ENCODE assay signal across 43 mouse cellular contexts in the genomic region with DNA sequence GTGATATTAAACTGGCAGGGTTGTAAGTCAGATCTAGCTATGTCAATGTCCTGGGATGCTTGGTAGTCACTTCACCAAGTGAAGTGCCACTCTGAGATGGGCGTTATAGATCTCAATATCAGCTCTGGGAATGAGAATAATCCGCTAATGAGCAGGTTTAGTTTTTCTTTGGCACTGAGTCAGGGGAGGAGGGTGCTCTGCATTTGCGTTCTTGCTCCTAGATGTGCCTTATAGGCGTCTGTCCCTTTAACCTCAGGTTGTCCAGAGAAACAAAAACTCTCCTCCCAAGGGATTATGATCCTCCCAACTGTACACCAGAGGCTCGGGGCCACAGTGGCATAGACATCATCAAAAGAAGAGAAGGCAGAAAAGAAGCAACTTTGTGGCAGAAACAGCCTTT. TPM values are rescaled to one million over a fixed set of nuclear protein-coding genes. Genes with fewer than 3 reads are reported as not detected.
"Had no signal": no experiment of that assay in that cellular context is flagged by ENCODE, and none has a peak within 500 bp of the region (broad histone marks: within the 10 kb centered on the region; RNA-seq: fewer than 3 reads in every experiment).

A gene (plus strand): TSS at position 301 of the 400 bp plus-strand sequence.

- H3K9ac ChIP-seq: heart, embryonic 12.5 days; heart, embryonic 13.5 days; heart, embryonic 15.5 days; hindbrain, embryonic 12.5 days; hindbrain, embryonic 13.5 days; hindbrain, embryonic 14.5 days; hindbrain, embryonic 15.5 days; intestine, embryonic 15.5 days; kidney, embryonic 15.5 days had no signal

- H3K4me1 ChIP-seq: heart, embryonic 12.5 days; heart, embryonic 13.5 days; heart, embryonic 15.5 days; hindbrain, embryonic 10.5 days; hindbrain, embryonic 12.5 days; hindbrain, embryonic 13.5 days; hindbrain, embryonic 15.5 days; intestine, embryonic 15.5 days; kidney, embryonic 15.5 days had no signal

- H3K4me3 ChIP-seq: heart, embryonic 12.5 days; heart, embryonic 13.5 days; heart, embryonic 15.5 days; hindbrain, embryonic 10.5 days; hindbrain, embryonic 12.5 days; hindbrain, embryonic 13.5 days; hindbrain, embryonic 15.5 days; intestine, embryonic 15.5 days; kidney, embryonic 15.5 days; layer of hippocampus, adult 2 months; left cerebral cortex, adult 2 months had no signal

- H3K27me3 ChIP-seq: heart, embryonic 12.5 days; heart, embryonic 13.5 days; heart, embryonic 15.5 days; hindbrain, embryonic 12.5 days; hindbrain, embryonic 13.5 days; hindbrain, embryonic 15.5 days; intestine, embryonic 15.5 days; kidney, embryonic 15.5 days had no signal

- H3K36me3 ChIP-seq: heart, embryonic 12.5 days; heart, embryonic 13.5 days; heart, embryonic 15.5 days; hindbrain, embryonic 10.5 days; hindbrain, embryonic 12.5 days; hindbrain, embryonic 13.5 days; hindbrain, embryonic 15.5 days; intestine, embryonic 15.5 days; kidney, embryonic 15.5 days had no signal

- H3K4me2 ChIP-seq: heart, embryonic 11.5 days; heart, embryonic 12.5 days; heart, embryonic 13.5 days; heart, embryonic 15.5 days; hindbrain, embryonic 12.5 days; hindbrain, embryonic 13.5 days; hindbrain, embryonic 14.5 days; hindbrain, embryonic 15.5 days; intestine, embryonic 15.5 days; kidney, embryonic 15.5 days had no signal

- DNase-seq: heart, postnatal 10 days; heart, postnatal 14 days; heart, postnatal 36 days; heart, postnatal 4 days; kidney, adult 11 months; kidney, adult 18-20 months; kidney, adult 2 months; kidney, adult 8-10 months; kidney, adult 9 months; kidney, postnatal 10 days; kidney, postnatal 14 days; kidney, postnatal 25 days; kidney, postnatal 36 days; kidney, postnatal 4 days; layer of hippocampus, adult 9-11 months; layer of hippocampus, postnatal 36 days had no signal

- H3K9me3 ChIP-seq: heart, embryonic 12.5 days; heart, embryonic 13.5 days; heart, embryonic 15.5 days; hindbrain, embryonic 10.5 days; hindbrain, embryonic 12.5 days; hindbrain, embryonic 13.5 days; hindbrain, embryonic 15.5 days; intestine, embryonic 15.5 days; kidney, embryonic 15.5 days had no signal

- ATAC-seq: hindbrain, embryonic 16.5 days; hindbrain, postnatal 0 days; inflammation-experienced regulatory T-cells, adult 6 months; intestine, embryonic 15.5 days; intestine, embryonic 16.5 days; intestine, postnatal 0 days had no signal

- H3K27ac ChIP-seq: heart, embryonic 13.5 days; heart, embryonic 15.5 days; hindbrain, embryonic 10.5 days; hindbrain, embryonic 12.5 days; hindbrain, embryonic 13.5 days; hindbrain, embryonic 14.5 days; hindbrain, embryonic 15.5 days; hindbrain, postnatal 0 days; intestine, embryonic 15.5 days; kidney, embryonic 15.5 days; kidney, postnatal 0 days; layer of hippocampus, adult 2 months; left cerebral cortex, adult 2 months had no signal

RNA-seq across cellular contexts. Expression of the gene that starts here (rescaled TPM):
- polyA plus RNA-seq: heart, embryonic 11.5 days; heart, embryonic 12.5 days; heart, embryonic 13.5 days; heart, embryonic 14.5 days; heart, embryonic 15.5 days; heart, embryonic 16.5 days; heart, postnatal 0 days; hindbrain, embryonic 10.5 days; hindbrain, embryonic 11.5 days; hindbrain, embryonic 12.5 days; hindbrain, embryonic 13.5 days; hindbrain, embryonic 14.5 days; hindbrain, embryonic 15.5 days; hindbrain, embryonic 16.5 days; hindbrain, postnatal 0 days; inflammation-experienced regulatory T-cells, adult 6 months; intestine, embryonic 14.5 days; intestine, embryonic 15.5 days; intestine, embryonic 16.5 days; intestine, postnatal 0 days; kidney, adult 2 months; kidney, embryonic 14.5 days; kidney, embryonic 15.5 days; kidney, embryonic 16.5 days; kidney, postnatal 0 days; large intestine, adult 2 months had no signal
